Mouse (Mus musculus) neural tube, embryonic 14.5 days (tissue): ENCODE results near the gene Gm42688. TPM values are rescaled to one million over a fixed set of nuclear protein-coding genes. Genes with fewer than 3 reads are reported as not detected.

Experiments
- ATAC-seq: fragments of 200-750 bp; cut with Nextera tagmentation; 2 replicates; pipeline ENCODE4 v1.8.0; 2017; ENCODE audit warnings: low read depth, mild to moderate bottlenecking, moderate TSS enrichment, moderate library complexity
- H3K27ac ChIP-seq: fragments of 300-500 bp; sonication (generic); 2 replicates; pipeline ENCODE4 v1.5.1; 2014; ENCODE audit warnings: low read depth, mild to moderate bottlenecking, control low read depth, low read length, moderate library complexity, mixed read lengths
- H3K27me3 ChIP-seq: fragments of 300-500 bp; sonication (generic); 2 replicates; pipeline ENCODE4 v1.6.1; 2014; ENCODE audit warnings: low read length; ENCODE audit not compliant: control insufficient read depth, insufficient read depth
- H3K36me3 ChIP-seq: fragments of 300-500 bp; sonication (generic); 2 replicates; pipeline ENCODE4 v1.6.1; 2014; ENCODE audit warnings: low read length, mixed read lengths; ENCODE audit not compliant: control insufficient read depth, insufficient read depth
- H3K4me1 ChIP-seq: fragments of 300-500 bp; sonication (generic); 2 replicates; pipeline ENCODE4 v1.6.1; 2014; ENCODE audit warnings: low read length; ENCODE audit not compliant: control insufficient read depth, insufficient read depth
- H3K4me2 ChIP-seq: fragments of 300-500 bp; sonication (generic); 2 replicates; pipeline ENCODE4 v1.6.1; 2014; ENCODE audit warnings: mild to moderate bottlenecking, low read depth, low read length, control low read depth
- H3K4me3 ChIP-seq: fragments of 300-500 bp; sonication (generic); 2 replicates; pipeline ENCODE4 v1.5.1; 2014; ENCODE audit warnings: low read depth, low read length, control low read depth, mixed read lengths
- H3K9ac ChIP-seq: fragments of 300-500 bp; sonication (generic); replicated peaks from 2 replicates; pipeline ENCODE4 v1.6.1; 2014; ENCODE audit warnings: low read depth, mild to moderate bottlenecking, control low read depth, low read length, mixed read lengths
- H3K9me3 ChIP-seq: fragments of 300-500 bp; sonication (generic); 2 replicates; pipeline ENCODE4 v1.6.1; 2016; ENCODE audit warnings: low read length; ENCODE audit not compliant: control insufficient read depth
- WGBS: fragments of 180-500 bp; shearing (Covaris S2); extraction: QIAGEN DNeasy Blood & Tissue Kit; methylation state at CpG from one replicate; pipeline ENCODE4 v1.1.7; 2014; 5-methylcytosine and 5-hydroxymethylcytosine counted together
- polyA plus RNA-seq: library from polyadenylated mRNA; unstranded; fragments of >200 nt; fragmentation: Nextera tagmentation; extraction: Ambion mirVana; gene quantifications from 2 replicates; pipeline ENCODE4 v1.2.1, GENCODE M21; 2014

The Gm42688 gene
- polyA plus RNA-seq, 1 experiment from 2014 or later: 4.3 TPM

DNA sequence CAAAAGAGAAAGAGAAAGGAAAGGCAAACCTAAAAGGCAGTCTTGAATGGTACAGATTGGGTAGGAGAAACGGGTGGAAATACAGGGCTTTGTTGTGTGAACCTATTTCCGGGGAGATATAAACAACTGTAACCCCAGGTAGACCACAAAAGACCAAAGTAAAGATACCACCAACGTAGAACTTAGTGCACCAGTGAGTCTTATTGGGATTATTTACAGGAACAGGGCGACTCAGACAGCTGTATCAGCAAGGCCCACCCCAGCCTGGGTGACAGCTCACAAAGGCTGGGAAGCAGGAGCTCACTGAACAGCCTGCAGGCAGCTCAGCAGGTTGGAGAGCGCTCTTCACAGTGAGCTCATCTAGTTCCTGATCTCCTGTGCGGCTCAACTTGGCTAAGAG, 5.4 kb upstream of the Gm42688 start:
- Histone ChIP-seq H3K9ac (no peak overlapping the region), H3K4me1 (no peaks in the 10 kb centered on the region; the same call in 1 of the 2 replicates), H3K27ac (no peak overlapping the region), H3K9me3 (no peaks in the 10 kb centered on the region), H3K27me3 (no peaks in the 10 kb centered on the region), H3K4me2 (no peak overlapping the region), H3K4me3 (no peak overlapping the region), H3K36me3 (no peaks in the 10 kb centered on the region)
- 47% methylated on average over 6 of the region's 6 CpGs for WGBS
- no peak for ATAC-seq

GRCm38 (mm10) chr6:83098411-83098810, 3.0 kb upstream of the Gm42688 start:
- Histone ChIP-seq H3K27me3 (peaks cover 3% of the 10 kb centered on the region; the same call in 1 of the 2 replicates), H3K4me2 (no peak overlapping the region), H3K4me1 (peaks cover 16% of the 10 kb centered on the region), H3K9ac (no peak overlapping the region), H3K36me3 (no peaks in the 10 kb centered on the region), H3K27ac (no peak overlapping the region), H3K4me3 (no peak overlapping the region), H3K9me3 (no peaks in the 10 kb centered on the region)
- 63% methylated on average over 2 of the region's 2 CpGs for WGBS
- ATAC-seq: no peak

DNA sequence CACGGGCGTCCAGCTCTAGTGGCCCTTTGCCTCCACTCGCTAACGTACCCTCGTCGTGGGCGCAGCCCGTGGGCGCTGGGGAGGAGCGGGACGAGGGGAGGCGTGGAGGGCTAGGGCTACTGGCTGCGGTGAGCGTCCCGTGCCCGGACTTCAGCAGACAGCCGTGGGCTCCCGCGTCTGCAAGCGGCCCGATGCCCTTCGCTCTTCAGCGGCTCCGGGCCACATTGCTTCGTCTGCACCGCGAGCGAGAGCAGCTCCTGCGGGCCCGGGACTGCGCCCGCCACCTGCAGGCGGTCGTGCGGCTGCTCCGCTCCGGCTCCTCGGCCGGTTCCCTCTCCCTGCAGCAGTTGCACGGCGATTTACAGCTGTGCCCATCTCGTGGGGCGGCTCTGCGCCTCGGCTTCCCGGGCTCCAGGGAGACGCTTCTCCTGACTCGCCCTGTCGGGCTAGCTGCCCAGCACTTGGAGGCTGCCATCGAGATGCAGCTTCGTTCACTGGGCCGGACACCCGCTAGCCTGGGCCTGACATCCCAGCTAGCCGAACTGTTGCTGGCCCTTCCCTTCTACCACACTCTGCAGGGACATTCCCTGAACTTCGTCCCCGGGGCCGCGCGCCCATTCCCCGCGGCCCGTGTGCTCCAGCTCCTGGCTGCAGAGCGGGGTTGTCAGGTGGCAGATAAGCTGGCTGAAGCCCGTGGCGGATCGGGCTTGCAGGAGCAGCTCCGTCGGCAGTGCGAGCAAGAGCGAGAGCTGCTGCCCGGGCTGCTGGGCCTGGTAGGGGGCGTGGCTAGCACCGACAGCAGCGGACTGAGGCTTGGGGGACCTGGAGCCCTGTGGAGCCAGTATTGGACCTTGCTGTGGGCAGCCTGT, 505 bp downstream of the Gm42688 start:
- under 1% methylated on average over 65 of the region's 74 CpGs for WGBS
- Histone ChIP-seq H3K4me1 (peaks cover 16% of the 10 kb centered on the region), H3K9ac (peak overlapping the region; percentile 78), H3K36me3 (no peaks in the 10 kb centered on the region), H3K27me3 (peaks cover 3% of the 10 kb centered on the region; the same call in 1 of the 2 replicates), H3K9me3 (no peaks in the 10 kb centered on the region), H3K4me2 (peak overlapping the region; percentile 74), H3K4me3 (peak overlapping the region; percentile 53), H3K27ac (peak overlapping the region; percentile 76)
- ATAC-seq: peak; percentile 82

DNA sequence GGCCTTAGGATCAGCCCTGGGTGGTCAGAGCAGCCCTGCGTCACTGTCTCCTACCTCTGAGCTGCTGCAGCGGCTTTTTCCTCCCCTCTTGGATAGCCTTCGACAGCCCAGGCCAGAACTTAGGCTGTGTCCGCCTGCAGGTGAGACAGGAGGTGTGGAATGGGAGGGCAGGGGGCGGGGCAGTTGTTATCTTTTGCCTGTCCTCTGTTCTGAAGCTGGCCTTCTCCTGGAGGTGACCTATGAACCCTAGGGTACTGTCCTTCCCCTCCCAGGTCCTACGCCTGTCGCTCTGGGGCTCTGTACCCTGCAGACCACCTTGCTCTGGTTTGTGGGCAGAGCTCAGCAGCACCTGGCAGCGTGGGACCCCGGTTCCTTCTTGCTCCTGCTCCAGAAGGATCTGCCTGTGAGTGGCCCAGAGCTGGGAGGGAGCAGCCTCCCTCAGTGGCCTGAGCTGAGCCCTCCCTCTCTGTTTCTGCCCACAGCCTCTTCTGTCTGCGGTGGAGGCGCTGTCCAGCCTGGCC, 1.8 kb downstream of the Gm42688 start:
- ATAC-seq: no peak

DNA sequence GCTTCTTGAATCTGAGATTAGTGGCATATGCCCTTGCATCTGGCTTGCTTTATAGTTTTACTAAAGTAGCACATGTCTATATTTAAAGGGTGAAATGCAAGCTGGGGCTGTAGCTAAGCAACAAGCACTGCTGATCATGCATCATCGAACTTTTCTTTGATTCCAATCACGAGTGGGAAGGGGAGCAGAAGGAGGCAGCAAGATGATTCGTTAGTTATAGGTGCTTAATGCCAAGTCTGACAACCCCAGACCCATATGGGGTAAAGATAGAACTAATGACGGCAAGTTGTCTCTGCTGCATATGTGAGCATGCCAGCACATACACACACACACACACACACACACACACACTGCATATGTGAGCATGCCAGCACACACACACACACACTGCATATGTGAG, 2.7 kb downstream of the Gm42688 start:
- Histone ChIP-seq H3K9ac (no peak overlapping the region), H3K27me3 (peaks cover 3% of the 10 kb centered on the region; the same call in 1 of the 2 replicates), H3K4me3 (no peak overlapping the region), H3K9me3 (no peaks in the 10 kb centered on the region), H3K36me3 (no peaks in the 10 kb centered on the region), H3K27ac (no peak overlapping the region), H3K4me2 (no peak overlapping the region), H3K4me1 (peaks cover 24% of the 10 kb centered on the region)
- WGBS: 80% methylated on average over 4 of the region's 4 CpGs
- ATAC-seq: no peak

More for the DNA sequence above, 1.8 kb downstream of the Gm42688 start:
- Histone ChIP-seq H3K27ac (no peak overlapping the region), H3K4me3 (peak overlapping the region; percentile 53; the same call in 1 of the 2 replicates), H3K4me2 (peak overlapping the region; percentile 74), H3K27me3 (peaks cover 3% of the 10 kb centered on the region; the same call in 1 of the 2 replicates), H3K9me3 (no peaks in the 10 kb centered on the region), H3K9ac (0 out of 2 replicates have a peak overlapping the region, but pooled peaks have one; percentile 28), H3K4me1 (peaks cover 19% of the 10 kb centered on the region), H3K36me3 (no peaks in the 10 kb centered on the region)
- 48% methylated on average over 11 of the region's 11 CpGs for WGBS

DNA sequence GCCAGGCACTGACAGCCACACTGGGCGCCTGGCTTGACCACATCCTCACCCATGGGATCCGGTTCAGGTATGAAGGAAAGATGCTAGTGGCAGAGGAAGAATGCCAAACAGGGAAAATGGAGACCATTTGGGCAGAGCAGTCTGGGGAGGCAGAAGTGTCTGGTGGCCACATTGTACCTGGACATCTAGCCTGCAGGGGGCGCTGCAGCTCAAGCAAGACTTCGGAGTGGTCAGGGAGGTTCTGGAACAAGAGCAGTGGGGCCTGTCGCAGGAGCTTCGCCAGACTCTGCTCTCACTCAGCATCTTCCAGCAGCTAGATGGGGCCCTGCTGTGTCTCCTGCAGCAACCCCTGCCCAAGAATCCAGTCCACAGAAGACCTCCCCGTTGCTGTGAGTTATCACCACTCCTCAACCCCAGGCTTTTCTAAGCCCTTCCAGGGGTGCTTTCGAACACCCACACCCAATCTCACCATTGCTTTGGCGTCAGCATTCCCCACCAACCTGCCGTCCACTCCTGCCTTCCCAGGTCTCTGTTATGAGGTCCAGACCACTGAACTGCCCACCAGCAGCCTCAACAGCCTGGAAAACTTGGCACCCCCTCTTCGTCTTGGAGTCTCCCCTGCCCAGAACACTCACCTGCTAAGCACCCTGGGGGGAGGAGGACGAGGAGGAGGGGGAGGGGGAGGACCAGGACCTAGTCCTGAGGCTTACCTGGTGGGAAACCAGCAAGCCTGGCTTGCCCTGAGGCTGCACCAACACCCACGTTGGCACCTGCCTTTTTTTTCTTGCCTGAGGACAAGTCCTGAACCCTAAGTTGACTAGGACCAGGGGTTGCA, 6.4 kb downstream of the Gm42688 start:
- H3K9ac ChIP-seq: 0 out of 2 replicates have a peak overlapping the region, but pooled peaks have one; percentile 11
- H3K4me1 ChIP-seq: peaks cover 22% of the 10 kb centered on the region
- no peak overlapping the region; the same call in 1 of the 2 replicates for H3K4me3 ChIP-seq
- no peaks in the 10 kb centered on the region for H3K9me3 ChIP-seq
- no peaks in the 10 kb centered on the region for H3K27me3 ChIP-seq
- 33% methylated on average over 13 of the region's 13 CpGs for WGBS
- peaks cover 3% of the 10 kb centered on the region; the same call in 1 of the 2 replicates for H3K36me3 ChIP-seq
- H3K27ac ChIP-seq: no peak overlapping the region
- peak; percentile 12; the same call in 1 of the 2 replicates for ATAC-seq
- H3K4me2 ChIP-seq: peak overlapping the region; percentile 93

DNA sequence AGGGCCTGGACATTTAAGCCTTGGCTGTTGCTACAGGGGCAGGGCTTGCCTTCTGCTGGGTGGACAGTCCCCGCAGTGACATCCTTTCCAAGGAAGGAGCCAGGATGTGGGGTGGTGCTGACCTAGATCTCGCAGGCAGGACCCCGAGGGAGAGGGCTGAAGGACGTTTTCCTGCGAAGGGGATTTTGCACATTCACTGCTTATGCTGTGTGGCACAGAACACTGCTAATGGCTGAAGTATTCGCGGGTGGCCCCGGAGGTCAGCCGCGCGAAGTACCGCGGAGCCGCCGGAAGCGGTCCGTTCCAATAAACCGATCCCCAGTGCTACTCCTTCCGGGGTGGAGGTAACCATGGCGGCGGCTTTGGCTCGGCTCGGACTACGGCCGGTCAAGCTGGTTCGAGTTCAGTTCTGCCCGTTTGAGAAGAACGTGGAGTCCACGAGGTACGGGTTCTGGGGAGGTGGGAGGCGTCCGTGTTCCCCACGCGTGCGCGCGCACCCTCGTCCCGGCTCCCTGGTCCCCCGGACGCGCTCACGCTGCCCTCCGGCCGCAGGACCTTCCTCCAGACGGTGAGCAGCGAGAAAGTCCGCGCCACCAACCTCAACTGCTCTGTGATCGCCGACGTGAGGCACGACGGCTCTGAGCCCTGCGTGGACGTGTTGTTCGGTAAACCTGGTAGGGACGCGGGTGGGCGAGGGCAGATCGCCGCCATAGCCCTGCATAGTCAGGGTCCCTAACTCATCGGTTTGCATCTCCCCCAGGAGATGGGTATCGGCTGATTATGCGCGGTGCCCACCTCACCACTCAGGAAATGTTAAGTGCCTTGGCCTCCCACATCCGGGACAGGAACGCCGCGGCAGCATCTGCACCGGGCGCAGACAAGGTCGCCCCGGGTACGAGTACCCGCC, 7.6 kb downstream of the Gm42688 start, which contains the start of gene Mrpl53:
Gene Mrpl53, plus strand, starts transcription at position 279 of the 907 bp plus-strand sequence.
- under 1% methylated on average over 76 of the region's 76 CpGs for whole genome bisulfite sequencing
- H3K36me3 ChIP-seq: peaks cover 3% of the 10 kb centered on the region; the same call in 1 of the 2 replicates
- H3K27ac ChIP-seq: peak within 1 kb of the TSS; percentile 75
- no peaks in the 10 kb centered on the region for H3K27me3 ChIP-seq
- peak within 1 kb of the TSS; percentile 80 for H3K4me3 ChIP-seq
- H3K4me2 ChIP-seq: peak within 1 kb of the TSS; percentile 93
- H3K9ac ChIP-seq: peak within 1 kb of the TSS; percentile 86
- peak; percentile 87 for ATAC-seq
- no peaks in the 10 kb centered on the region for H3K9me3 ChIP-seq
- H3K4me1 ChIP-seq: peaks cover 15% of the 10 kb centered on the region; the same call in 1 of the 2 replicates
